Mouse (Mus musculus) thymus, adult 2 months (tissue): Measurements from ENCODE around the gene Homer2. TPM values are rescaled to one million over a fixed set of nuclear protein-coding genes. Genes with fewer than 3 reads are reported as not detected.

Source experiments
- DNase-seq: peaks from one replicate; pipeline ENCODE4 v3.0.0; 2021
- H3K27ac ChIP-seq: fragments of 200-500 bp; 2 replicates; pipeline ENCODE4 v1.5.1; 2012; ENCODE audit warnings: low read length, control low read depth; ENCODE audit not compliant: control insufficient read depth, insufficient read depth
- H3K27me3 ChIP-seq: fragments of 200-500 bp; 2 replicates; pipeline ENCODE4 v1.6.1; 2012; ENCODE audit warnings: mild to moderate bottlenecking, low read length, moderate library complexity, mixed read lengths; ENCODE audit not compliant: control insufficient read depth, insufficient read depth
- H3K36me3 ChIP-seq: fragments of 200-500 bp; 2 replicates; pipeline ENCODE4 v1.6.1; 2012; ENCODE audit warnings: mild to moderate bottlenecking, low read length, moderate library complexity; ENCODE audit not compliant: control insufficient read depth, insufficient read depth
- H3K4me1 ChIP-seq: fragments of 200-500 bp; replicated peaks from 2 replicates; pipeline ENCODE4 v1.6.1; 2012; ENCODE audit warnings: low read length; ENCODE audit not compliant: control insufficient read depth, insufficient read depth
- H3K4me3 ChIP-seq: fragments of 200-500 bp; 2 replicates; pipeline ENCODE4 v1.5.1; 2012; ENCODE audit warnings: mild to moderate bottlenecking, low read length, control low read depth, moderate library complexity; ENCODE audit not compliant: control insufficient read depth, insufficient read depth
- CTCF ChIP-seq: fragments of 200-500 bp; IDR thresholded peaks from 2 replicates; pipeline ENCODE4 v1.5.1; 2012; ENCODE audit warnings: mild to moderate bottlenecking, control low read depth, low read length, moderate library complexity, borderline replicate concordance; ENCODE audit not compliant: control insufficient read depth, poor library complexity, insufficient read depth; ENCODE audit errors: extremely low read depth
- POLR2A ChIP-seq: fragments of 200-500 bp; IDR thresholded peaks from 2 replicates; pipeline ENCODE4 v1.6.1; 2012; ENCODE audit warnings: mild to moderate bottlenecking, low read length, control low read depth, moderate library complexity; ENCODE audit not compliant: control insufficient read depth, poor library complexity, insufficient read depth; ENCODE audit errors: extremely low read depth
- WGBS: fragments of 180-500 bp; shearing (Covaris S2); methylation state at CpG from one replicate; pipeline ENCODE4 v1.1.7; 2018; 5-methylcytosine and 5-hydroxymethylcytosine counted together
- polyA plus RNA-seq: library from polyadenylated mRNA; depleted of rRNA; stranded (reverse); fragments of >200 nt; gene quantifications from 2 replicates; pipeline ENCODE4 v1.2.3, GENCODE M21; 2012

Homer2 gene
- polyA plus RNA-seq, 1 experiment: 2.4 TPM

GRCm38 (mm10) chr7:81656635-81657034 lies 50.7 kb downstream of the Homer2 start:
- TF ChIP-seq POLR2A (no peak), CTCF (no peak)
- no peak for DNase-seq
- Histone ChIP-seq H3K27me3 (no peaks in the 10 kb centered on the region), H3K4me3 (no peak overlapping the region), H3K36me3 (no peaks in the 10 kb centered on the region), H3K4me1 (peaks cover 2% of the 10 kb centered on the region; the same call in 1 of the 2 replicates), H3K27ac (no peak overlapping the region)
- 79% methylated on average over 8 of the region's 8 CpGs for WGBS

- Histone ChIP-seq H3K27ac (no peak overlapping the region), H3K36me3 (no peaks in the 10 kb centered on the region), H3K27me3 (no peaks in the 10 kb centered on the region), H3K4me3 (no peak overlapping the region), H3K4me1 (peaks cover 2% of the 10 kb centered on the region; the same call in 1 of the 2 replicates)
- no peak for DNase-seq
- 90% methylated on average over 9 of the region's 9 CpGs for WGBS
- TF ChIP-seq POLR2A (no peak), CTCF (no peak)
Measured at GRCm38 (mm10) chr7:81654946-81655718, 52.2 kb downstream of the Homer2 start.

GRCm38 (mm10) chr7:81653988-81654387 lies 53.3 kb downstream of the Homer2 start:
- no peaks in the 10 kb centered on the region for H3K36me3 ChIP-seq
- no peak overlapping the region for H3K27ac ChIP-seq
- no peaks in the 10 kb centered on the region for H3K27me3 ChIP-seq
- peaks cover 2% of the 10 kb centered on the region; the same call in 1 of the 2 replicates for H3K4me1 ChIP-seq
- H3K4me3 ChIP-seq: no peak overlapping the region
- 57% methylated on average over 8 of the region's 8 CpGs for WGBS
- TF ChIP-seq CTCF (no peak), POLR2A (no peak)
- DNase-seq: no peak

- no peak overlapping the region for H3K27ac ChIP-seq
- no peaks in the 10 kb centered on the region for H3K27me3 ChIP-seq
- DNase-seq: no peak
- H3K4me3 ChIP-seq: no peak overlapping the region
- WGBS: 90% methylated on average over 2 of the region's 2 CpGs
- peaks cover 2% of the 10 kb centered on the region; the same call in 1 of the 2 replicates for H3K4me1 ChIP-seq
- TF ChIP-seq POLR2A: no peak
- no peak for TF ChIP-seq CTCF
- no peaks in the 10 kb centered on the region for H3K36me3 ChIP-seq
Measured at GRCm38 (mm10) chr7:81652296-81652695, 55.0 kb downstream of the Homer2 start.

- 89% methylated on average over 5 of the region's 5 CpGs for WGBS
- no peaks in the 10 kb centered on the region for H3K27me3 ChIP-seq
- TF ChIP-seq POLR2A (no peak), CTCF (no peak)
- H3K4me3 ChIP-seq: no peak overlapping the region
- peaks cover 2% of the 10 kb centered on the region; the same call in 1 of the 2 replicates for H3K4me1 ChIP-seq
- no peaks in the 10 kb centered on the region for H3K36me3 ChIP-seq
- no peak overlapping the region for H3K27ac ChIP-seq
- no peak for DNase-seq
Measured at GRCm38 (mm10) chr7:81651284-81651683, 56.0 kb downstream of the Homer2 start.

GRCm38 (mm10) chr7:81649270-81649669 lies 58.1 kb downstream of the Homer2 start:
- Histone ChIP-seq H3K36me3 (no peaks in the 10 kb centered on the region), H3K27me3 (no peaks in the 10 kb centered on the region), H3K4me1 (peaks cover 2% of the 10 kb centered on the region; the same call in 1 of the 2 replicates), H3K27ac (no peak overlapping the region), H3K4me3 (no peak overlapping the region)
- no peak for TF ChIP-seq POLR2A
- TF ChIP-seq CTCF: no peak
- no peak for DNase-seq
- 96% methylated on average over 8 of the region's 8 CpGs for WGBS
